Mouse (Mus musculus): Measurements from ENCODE around the gene Cyp2d10. TPM values are rescaled to one million over a fixed set of nuclear protein-coding genes. Genes with fewer than 3 reads are reported as not detected.
"Not testable (repeated sequence)": the region's sequence is repeated elsewhere in the genome, so short reads cannot be mapped to it uniquely, and the experiment has no call there.

Cyp2d10 gene
- polyA plus RNA-seq (2015; fragmentation: Nextera tagmentation; extraction: Ambion mirVana): 0.15 TPM in 1 of 2 replicates, not detected in the other

GRCm38 (mm10) chr15:82406981-82407380 lies at the start of gene Cyp2d10:
Gene Cyp2d10 (minus strand): TSS chr15:82407195.
- Histone ChIP-seq H3K27ac (no peak within 1 kb of the TSS), H3K9me3 (no peaks in the 10 kb centered on the region), H3K27me3 (no peaks in the 10 kb centered on the region), H3K4me2 (replicated peaks) (no peak within 1 kb of the TSS), H3K9ac (no peak within 1 kb of the TSS), H3K4me3 (no peak within 1 kb of the TSS), H3K4me1 (no peaks in the 10 kb centered on the region), H3K36me3 (no peaks in the 10 kb centered on the region)
- WGBS: 93% methylated on average over 6 of the region's 6 CpGs
- ATAC-seq (ENCODE audit: low FRiP score, low read depth): no peak

GRCm38 (mm10) chr15:82456086-82456790 lies 49.2 kb upstream of the Cyp2d10 start:
- H3K36me3 ChIP-seq; H3K4me1 ChIP-seq; H3K27ac ChIP-seq; H3K9me3 ChIP-seq; ATAC-seq (ENCODE audit: low FRiP score, low read depth); H3K4me3 ChIP-seq; H3K27me3 ChIP-seq; H3K4me2 ChIP-seq (replicated peaks); H3K9ac ChIP-seq: not testable (repeated sequence)
- WGBS: 84% methylated on average over 6 of the region's 6 CpGs

- 82% methylated on average over 6 of the region's 6 CpGs for WGBS
- not testable (repeated sequence) for H3K27ac ChIP-seq; H3K9ac ChIP-seq; H3K9me3 ChIP-seq; ATAC-seq (ENCODE audit: low FRiP score, low read depth); H3K4me1 ChIP-seq; H3K36me3 ChIP-seq; H3K4me2 ChIP-seq (replicated peaks); H3K4me3 ChIP-seq; H3K27me3 ChIP-seq
These were observed 46.5 kb upstream of the Cyp2d10 start for GRCm38 (mm10) chr15:82453501-82453900.

GRCm38 (mm10) chr15:82452133-82452532 lies 45.1 kb upstream of the Cyp2d10 start:
- not testable (repeated sequence) for H3K27ac ChIP-seq; H3K4me2 ChIP-seq (replicated peaks); H3K4me3 ChIP-seq; H3K27me3 ChIP-seq; H3K36me3 ChIP-seq; H3K9ac ChIP-seq; H3K4me1 ChIP-seq; ATAC-seq (ENCODE audit: low FRiP score, low read depth); H3K9me3 ChIP-seq
- WGBS: 87% methylated on average over 1 of the region's 1 CpGs

GRCm38 (mm10) chr15:82450045-82450444 lies 43.0 kb upstream of the Cyp2d10 start:
- H3K36me3 ChIP-seq; H3K27ac ChIP-seq; H3K4me3 ChIP-seq; H3K4me2 ChIP-seq (replicated peaks); H3K27me3 ChIP-seq; ATAC-seq (ENCODE audit: low FRiP score, low read depth); H3K9me3 ChIP-seq; H3K4me1 ChIP-seq; H3K9ac ChIP-seq: not testable (repeated sequence)
- WGBS: 72% methylated on average over 2 of the region's 2 CpGs

GRCm38 (mm10) chr15:82445196-82445595 lies 38.2 kb upstream of the Cyp2d10 start:
- WGBS: 83% methylated on average over 8 of the region's 8 CpGs
- Histone ChIP-seq H3K36me3 (no peaks in the 10 kb centered on the region), H3K27ac (no peak overlapping the region), H3K4me2 (replicated peaks) (no peak overlapping the region), H3K4me3 (no peak overlapping the region), H3K9ac (no peak overlapping the region), H3K9me3 (no peaks in the 10 kb centered on the region), H3K4me1 (no peaks in the 10 kb centered on the region), H3K27me3 (no peaks in the 10 kb centered on the region)
- ATAC-seq (ENCODE audit: low FRiP score, low read depth): no peak

- H3K27me3 ChIP-seq: no peaks in the 10 kb centered on the region
- no peaks in the 10 kb centered on the region for H3K36me3 ChIP-seq
- no peak overlapping the region for H3K4me2 ChIP-seq (replicated peaks)
- H3K4me1 ChIP-seq: no peaks in the 10 kb centered on the region
- 87% methylated on average over 3 of the region's 3 CpGs for WGBS
- H3K9ac ChIP-seq: no peak overlapping the region
- no peak overlapping the region for H3K27ac ChIP-seq
- no peaks in the 10 kb centered on the region for H3K9me3 ChIP-seq
- ATAC-seq (ENCODE audit: low FRiP score, low read depth): no peak
- no peak overlapping the region for H3K4me3 ChIP-seq
These were observed 36.7 kb upstream of the Cyp2d10 start for GRCm38 (mm10) chr15:82443658-82444057.

- 63% methylated on average over 5 of the region's 5 CpGs for WGBS
- ATAC-seq (ENCODE audit: low FRiP score, low read depth): no peak
- Histone ChIP-seq H3K27ac (no peak overlapping the region), H3K4me2 (replicated peaks) (no peak overlapping the region), H3K9me3 (peaks cover 5% of the 10 kb centered on the region), H3K9ac (no peak overlapping the region), H3K4me3 (no peak overlapping the region), H3K4me1 (no peaks in the 10 kb centered on the region), H3K36me3 (no peaks in the 10 kb centered on the region), H3K27me3 (no peaks in the 10 kb centered on the region)
These were observed 31.1 kb upstream of the Cyp2d10 start for GRCm38 (mm10) chr15:82437975-82438617.

- Histone ChIP-seq H3K4me1 (no peaks in the 10 kb centered on the region), H3K4me3 (no peak overlapping the region), H3K9ac (no peak overlapping the region), H3K27me3 (no peaks in the 10 kb centered on the region), H3K4me2 (replicated peaks) (no peak overlapping the region), H3K27ac (no peak overlapping the region), H3K9me3 (peaks cover 9% of the 10 kb centered on the region), H3K36me3 (no peaks in the 10 kb centered on the region)
- WGBS: 84% methylated on average over 2 of the region's 2 CpGs
- ATAC-seq (ENCODE audit: low FRiP score, low read depth): no peak
These were observed 28.6 kb upstream of the Cyp2d10 start for GRCm38 (mm10) chr15:82435606-82436005.

- H3K4me1 ChIP-seq: no peaks in the 10 kb centered on the region
- H3K9ac ChIP-seq: no peak overlapping the region
- 81% methylated on average over 3 of the region's 3 CpGs for WGBS
- peaks cover 9% of the 10 kb centered on the region for H3K9me3 ChIP-seq
- no peak overlapping the region for H3K4me3 ChIP-seq
- H3K27ac ChIP-seq: no peak overlapping the region
- no peaks in the 10 kb centered on the region for H3K27me3 ChIP-seq
- no peak overlapping the region for H3K4me2 ChIP-seq (replicated peaks)
- no peaks in the 10 kb centered on the region for H3K36me3 ChIP-seq
- ATAC-seq (ENCODE audit: low FRiP score, low read depth): no peak
These were observed 28.0 kb upstream of the Cyp2d10 start for GRCm38 (mm10) chr15:82435011-82435410.

GRCm38 (mm10) chr15:82434541-82434940 lies 27.5 kb upstream of the Cyp2d10 start:
- no peaks in the 10 kb centered on the region for H3K36me3 ChIP-seq
- no peak overlapping the region for H3K9ac ChIP-seq
- WGBS: 86% methylated on average over 3 of the region's 3 CpGs
- peaks cover 9% of the 10 kb centered on the region for H3K9me3 ChIP-seq
- no peak overlapping the region for H3K4me3 ChIP-seq
- no peak overlapping the region for H3K27ac ChIP-seq
- no peak overlapping the region for H3K4me2 ChIP-seq (replicated peaks)
- no peaks in the 10 kb centered on the region for H3K27me3 ChIP-seq
- ATAC-seq (ENCODE audit: low FRiP score, low read depth): no peak
- no peaks in the 10 kb centered on the region for H3K4me1 ChIP-seq

- peaks cover 9% of the 10 kb centered on the region for H3K9me3 ChIP-seq
- no peaks in the 10 kb centered on the region for H3K4me1 ChIP-seq
- H3K27me3 ChIP-seq: no peaks in the 10 kb centered on the region
- no peak overlapping the region for H3K9ac ChIP-seq
- 92% methylated on average over 3 of the region's 3 CpGs for WGBS
- H3K4me2 ChIP-seq (replicated peaks): no peak overlapping the region
- ATAC-seq (ENCODE audit: low FRiP score, low read depth): no peak
- H3K27ac ChIP-seq: no peak overlapping the region
- H3K4me3 ChIP-seq: no peak overlapping the region
- H3K36me3 ChIP-seq: no peaks in the 10 kb centered on the region
These were observed 26.6 kb upstream of the Cyp2d10 start for GRCm38 (mm10) chr15:82433621-82434020.

GRCm38 (mm10) chr15:82433137-82433536 lies 26.1 kb upstream of the Cyp2d10 start, which contains the start of gene Cyp2d9:
Gene Cyp2d9 (plus strand): TSS chr15:82433437.
- no peak within 1 kb of the TSS for H3K4me3 ChIP-seq
- H3K4me1 ChIP-seq: no peaks in the 10 kb centered on the region
- H3K27ac ChIP-seq: no peak within 1 kb of the TSS
- no peaks in the 10 kb centered on the region for H3K27me3 ChIP-seq
- H3K9me3 ChIP-seq: peaks cover 9% of the 10 kb centered on the region
- no peak for ATAC-seq (ENCODE audit: low FRiP score, low read depth)
- H3K4me2 ChIP-seq (replicated peaks): no peak within 1 kb of the TSS
- H3K9ac ChIP-seq: no peak within 1 kb of the TSS
- no peaks in the 10 kb centered on the region for H3K36me3 ChIP-seq
